Mouse (Mus musculus) brain, embryonic 14.5 days (tissue): ENCODE data around the gene Prrc2b.

Experiments
- CTCF ChIP-seq: fragments of 200-500 bp; IDR thresholded peaks from 2 replicates; pipeline ENCODE4 v1.5.1; 2012; ENCODE audit warnings: inconsistent platforms, mild to moderate bottlenecking, moderate library complexity, borderline replicate concordance; ENCODE audit not compliant: insufficient read depth, insufficient read length; ENCODE audit errors: extremely low read depth
- POLR2A ChIP-seq: fragments of 200-500 bp; IDR thresholded peaks from 2 replicates; pipeline ENCODE4 v1.6.1; 2012; ENCODE audit warnings: mild to moderate bottlenecking, inconsistent platforms, borderline replicate concordance; ENCODE audit not compliant: poor library complexity, insufficient read depth, insufficient read length, severe bottlenecking; ENCODE audit errors: extremely low read depth

GRCm38 (mm10) chr2:32253352-32253751 is 102.5 kb downstream of the Prrc2b start:
- TF ChIP-seq POLR2A (no peak), CTCF (no peak)
